Mouse (Mus musculus) G1E (cell line): ENCODE data around the gene Orm1. TPM values are rescaled to one million over a fixed set of nuclear protein-coding genes. Genes with fewer than 3 reads are reported as not detected.

Experiments
- ATAC-seq: 2 replicates; pipeline ENCODE4 v1.8.0; 2016; ENCODE audit warnings: mild to moderate bottlenecking; ENCODE audit not compliant: insufficient number of reproducible peaks, poor library complexity, low FRiP score, severe bottlenecking; ENCODE audit errors: extremely low read depth
- DNase-seq: peaks from one replicate; pipeline ENCODE4 v3.0.0; 2012; ENCODE audit warnings: low spot score
- H3K27me3 ChIP-seq: 2 replicates; pipeline ENCODE4 v1.6.1; 2012; ENCODE audit warnings: mild to moderate bottlenecking, low read length, inconsistent platforms; ENCODE audit not compliant: insufficient read depth
- H3K36me3 ChIP-seq: replicated peaks from 2 replicates; pipeline ENCODE3; 2012; ENCODE audit warnings: mild to moderate bottlenecking, inconsistent platforms
- H3K4me1 ChIP-seq: 2 replicates; pipeline ENCODE4 v1.6.1; 2012; ENCODE audit warnings: low read depth, low read length, inconsistent platforms, mixed read lengths; ENCODE audit not compliant: insufficient read depth
- H3K4me3 ChIP-seq: 2 replicates; pipeline ENCODE4 v1.5.1; 2012; ENCODE audit warnings: low read depth, mild to moderate bottlenecking, inconsistent platforms, low read length, moderate library complexity, mixed read lengths
- H3K9me3 ChIP-seq: replicated peaks from 2 replicates; pipeline ENCODE4 v1.6.1; 2012; ENCODE audit warnings: inconsistent platforms
- CTCF ChIP-seq: IDR thresholded peaks from 2 replicates; pipeline ENCODE4 v1.5.1; 2012; ENCODE audit warnings: low read depth, low read length, inconsistent platforms, mixed read lengths
- GATA1 ChIP-seq: IDR thresholded peaks from 2 replicates; pipeline ENCODE4 v1.6.1; 2012; ENCODE audit warnings: borderline replicate concordance, low read length, inconsistent platforms, mixed read lengths
- GATA2 ChIP-seq: IDR thresholded peaks from 2 replicates; pipeline ENCODE4 v1.6.1; 2012; ENCODE audit warnings: low read depth, low read length, inconsistent platforms, borderline replicate concordance
- POLR2AphosphoS5 ChIP-seq: IDR thresholded peaks from 2 replicates; pipeline ENCODE4 v1.6.1; 2012; ENCODE audit warnings: low read depth, low read length, inconsistent platforms; ENCODE audit not compliant: insufficient replicate concordance
- TAL1 ChIP-seq: conservative IDR thresholded peaks from 2 replicates; pipeline ENCODE4 v1.6.1; 2012; ENCODE audit warnings: low read depth, low read length, inconsistent platforms, mixed read lengths
- polyA plus RNA-seq: library from polyadenylated mRNA; stranded (reverse); fragments of >175 nt; gene quantifications from 2 replicates; pipeline ENCODE4 v1.2.3, GENCODE M21; 2012
- total RNA-seq, 2 experiments: library from RNA; stranded (forward) in 1 of 2; stranded (reverse) in 1 of 2; fragments of 200-1000 nt in 1 of 2; fragments of >200 nt in 1 of 2; fragmentation: Nextera tagmentation in 1 of 2; gene quantifications; 2 replicates each; pipeline ENCODE4 v1.2.3; 2014 to 2017

Gene Orm1
- total and polyA plus RNA-seq, 3 experiments: not detected

- Histone ChIP-seq H3K9me3 (peaks cover 78% of the 10 kb centered on the region), H3K4me3 (no peak overlapping the region), H3K36me3 (no peaks in the 10 kb centered on the region), H3K4me1 (no peaks in the 10 kb centered on the region), H3K27me3 (no peaks in the 10 kb centered on the region)
- TF ChIP-seq GATA1: no peak
- TF ChIP-seq CTCF: no peak
- TF ChIP-seq POLR2AphosphoS5: no peak
- no peak for TF ChIP-seq GATA2
- no peak for TF ChIP-seq TAL1
- DNase-seq (no peak), ATAC-seq (no peak)
These were observed 21.0 kb upstream of the Orm1 start for GRCm38 (mm10) chr4:63323275-63323815.

GRCm38 (mm10) chr4:63333403-63333802 is 11.0 kb upstream of the Orm1 start:
- no peak for DNase-seq
- no peak for ATAC-seq
- Histone ChIP-seq H3K36me3 (no peaks in the 10 kb centered on the region), H3K9me3 (peaks cover 45% of the 10 kb centered on the region), H3K27me3 (no peaks in the 10 kb centered on the region), H3K4me1 (no peaks in the 10 kb centered on the region), H3K4me3 (no peak overlapping the region)
- TF ChIP-seq GATA1: no peak

- Histone ChIP-seq H3K9me3 (peaks cover 39% of the 10 kb centered on the region), H3K4me3 (no peak overlapping the region), H3K4me1 (no peaks in the 10 kb centered on the region), H3K27me3 (no peaks in the 10 kb centered on the region), H3K36me3 (no peaks in the 10 kb centered on the region)
- no peak for TF ChIP-seq TAL1
- TF ChIP-seq POLR2AphosphoS5: no peak
- TF ChIP-seq GATA1: no peak
- no peak for TF ChIP-seq GATA2
- TF ChIP-seq CTCF: no peak
- ATAC-seq (no peak), DNase-seq (no peak)
These were observed 5.8 kb upstream of the Orm1 start for GRCm38 (mm10) chr4:63338414-63339076.

- DNase-seq: no peak
These were observed 1.9 kb upstream of the Orm1 start for GRCm38 (mm10) chr4:63342491-63342890.

GRCm38 (mm10) chr4:63343608-63344007 is 752 bp upstream of the Orm1 start:
- Histone ChIP-seq H3K9me3 (peaks cover 65% of the 10 kb centered on the region), H3K27me3 (no peaks in the 10 kb centered on the region), H3K4me3 (no peak overlapping the region), H3K36me3 (no peaks in the 10 kb centered on the region), H3K4me1 (no peaks in the 10 kb centered on the region)
- ATAC-seq (no peak), DNase-seq (no peak)
- TF ChIP-seq CTCF (no peak), TAL1 (no peak), POLR2AphosphoS5 (no peak), GATA1 (no peak), GATA2 (no peak)

More at GRCm38 (mm10) chr4:63342491-63342890, 1.9 kb upstream of the Orm1 start:
- Histone ChIP-seq H3K9me3 (peaks cover 66% of the 10 kb centered on the region), H3K4me3 (no peak overlapping the region), H3K36me3 (no peaks in the 10 kb centered on the region), H3K27me3 (no peaks in the 10 kb centered on the region), H3K4me1 (no peaks in the 10 kb centered on the region)
- no peak for TF ChIP-seq TAL1
- no peak for TF ChIP-seq POLR2AphosphoS5
- no peak for TF ChIP-seq GATA2
- no peak for TF ChIP-seq CTCF
- TF ChIP-seq GATA1: no peak
- ATAC-seq: no peak

- no peak for DNase-seq
- ATAC-seq: no peak
- Histone ChIP-seq H3K4me1 (no peaks in the 10 kb centered on the region), H3K9me3 (peaks cover 70% of the 10 kb centered on the region), H3K27me3 (no peaks in the 10 kb centered on the region), H3K36me3 (no peaks in the 10 kb centered on the region), H3K4me3 (no peak overlapping the region)
- TF ChIP-seq TAL1 (no peak), GATA2 (no peak), GATA1 (no peak), POLR2AphosphoS5 (no peak), CTCF (no peak)
These were observed 901 bp downstream of the Orm1 start for GRCm38 (mm10) chr4:63345261-63345660.
